Mouse (Mus musculus) heart, adult 2 months (tissue): ENCODE measurements at regions not wholly inside any gene's neighbourhood (a gene's known extent, or its start where the extent isn't known, plus 50 kb on each side); places are given as distances from the start of the nearest gene placed in this dataset.

Source experiments
- DNase-seq, 2 experiments: peaks; one replicate each; pipeline ENCODE4 v3.0.0; 2021
- H3K27ac ChIP-seq: fragments of 200-600 bp; 2 replicates; pipeline ENCODE4 v1.8.1; 2022
- H3K27me3 ChIP-seq: fragments of 200-500 bp; 2 replicates; pipeline ENCODE4 v1.6.1; 2012; ENCODE audit warnings: mild to moderate bottlenecking, low read length, inconsistent platforms, mixed read lengths; ENCODE audit not compliant: control insufficient read depth, insufficient read depth
- H3K36me3 ChIP-seq: fragments of 200-500 bp; 2 replicates; pipeline ENCODE4 v1.6.1; 2012; ENCODE audit warnings: low read length, inconsistent platforms; ENCODE audit not compliant: control insufficient read depth, insufficient read depth
- H3K4me1 ChIP-seq: fragments of 200-500 bp; 2 replicates; pipeline ENCODE4 v1.6.1; 2011; ENCODE audit warnings: low read length; ENCODE audit not compliant: control insufficient read depth, insufficient read depth
- H3K4me3 ChIP-seq: fragments of 200-600 bp; 2 replicates; pipeline ENCODE4 v1.8.1; 2022
- H3K79me2 ChIP-seq: fragments of 200-500 bp; replicated peaks from 2 replicates; pipeline ENCODE4 v1.6.1; 2012; ENCODE audit warnings: mild to moderate bottlenecking, inconsistent platforms, low read length, moderate library complexity, mixed read lengths; ENCODE audit not compliant: control insufficient read depth, insufficient read depth
- H3K9ac ChIP-seq: fragments of 200-500 bp; 2 replicates; pipeline ENCODE4 v1.6.1; 2012; ENCODE audit warnings: low read depth, mild to moderate bottlenecking, control low read depth, inconsistent platforms, low read length, mixed read lengths
- CTCF ChIP-seq: fragments of 200-600 bp; IDR thresholded peaks from 2 replicates; pipeline ENCODE4 v1.8.1; 2022; ENCODE audit warnings: antibody characterized with exemption, mild to moderate bottlenecking, moderate library complexity
- EP300 ChIP-seq: fragments of 200-500 bp; IDR thresholded peaks from 2 replicates; pipeline ENCODE4 v1.6.1; 2011; ENCODE audit warnings: low read depth, low read length, control low read depth; ENCODE audit not compliant: insufficient read depth
- POLR2A ChIP-seq: fragments of 200-500 bp; IDR thresholded peaks from 2 replicates; pipeline ENCODE4 v1.6.1; 2011; ENCODE audit warnings: mild to moderate bottlenecking, low read depth, low read length, control low read depth; ENCODE audit not compliant: insufficient read depth
- WGBS: fragments of 180-500 bp; shearing (Covaris S2); methylation state at CpG from one replicate; pipeline ENCODE4 v1.1.7; 2018; 5-methylcytosine and 5-hydroxymethylcytosine counted together
- intact Hi-C: fragments of 180-260 bp; cut with DNase I; formaldehyde crosslinking; loops from one replicate; pipeline ENCODE4 v1.15.1; 2025

DNA sequence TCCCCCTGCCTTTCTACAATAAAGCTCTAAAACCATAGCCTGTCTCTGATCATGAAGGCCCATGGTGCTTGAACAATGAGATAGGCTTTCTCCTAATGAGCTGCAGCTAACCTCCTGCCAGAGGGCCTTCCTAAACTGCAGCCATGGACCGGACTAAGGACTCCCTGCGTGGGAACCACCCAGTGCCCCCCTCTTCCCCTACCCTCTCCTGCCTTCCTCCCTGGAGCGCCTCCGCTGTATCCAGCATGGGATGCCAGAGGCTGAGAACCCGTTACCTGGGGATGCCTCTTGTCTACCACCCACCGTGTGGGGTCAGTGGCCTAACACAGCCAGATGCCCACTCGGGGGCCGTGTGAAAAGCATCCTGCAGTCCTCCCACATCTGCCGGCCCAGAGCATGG is 51.7 kb upstream of the Wls start:
- H3K79me2 ChIP-seq = no peaks in the 10 kb centered on the region
- intact Hi-C loops = no loop called here
- DNase-seq = no peak
- no peaks in the 10 kb centered on the region for H3K36me3 ChIP-seq
- no peaks in the 10 kb centered on the region for H3K4me1 ChIP-seq
- no peaks in the 10 kb centered on the region for H3K27me3 ChIP-seq
- WGBS = 71% methylated on average over 9 of the region's 9 CpGs
- H3K27ac ChIP-seq = no peak overlapping the region
- TF ChIP-seq CTCF (no peak), POLR2A (no peak), EP300 (no peak)
- H3K9ac ChIP-seq = no peak overlapping the region
- no peak overlapping the region for H3K4me3 ChIP-seq
